Mouse (Mus musculus) skeletal muscle tissue, adult 2 months (tissue): ENCODE data around the gene Stk35.
"Not testable (repeated sequence)": the region's sequence is repeated elsewhere in the genome, so short reads cannot be mapped to it uniquely, and the experiment has no call there.

Experiments used
- DNase-seq: peaks from one replicate; pipeline ENCODE4 v3.0.0-alpha.2; 2012; ENCODE audit warnings: low read depth, low spot score

Stk35 gene

DNA sequence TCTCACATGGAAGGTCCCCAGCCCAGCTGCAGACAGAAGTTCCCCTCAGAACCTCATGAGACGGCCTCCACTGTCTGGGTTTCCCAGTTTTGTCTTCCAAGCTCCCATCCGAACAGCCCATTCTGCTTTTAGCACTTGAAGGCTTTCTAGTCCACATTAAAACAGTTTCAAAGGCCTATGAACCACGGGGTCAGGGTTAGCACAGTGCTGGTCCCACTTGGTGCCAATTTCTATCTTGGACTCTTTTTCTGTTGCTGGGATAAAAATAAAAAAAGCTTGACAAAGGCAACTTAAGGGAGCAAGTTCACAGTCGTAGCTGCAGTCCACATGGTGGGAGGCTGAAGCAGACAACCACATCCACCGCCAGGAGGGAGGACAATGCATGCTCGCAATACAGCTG lies 34.6 kb downstream of the Stk35 start:
- DNase-seq = no peak

- DNase-seq = no peak
Measured at GRCm38 (mm10) chr2:129836921-129837320, 36.6 kb downstream of the Stk35 start.

- no peak for DNase-seq
Measured at GRCm38 (mm10) chr2:129838321-129838720, 38.0 kb downstream of the Stk35 start.

DNA sequence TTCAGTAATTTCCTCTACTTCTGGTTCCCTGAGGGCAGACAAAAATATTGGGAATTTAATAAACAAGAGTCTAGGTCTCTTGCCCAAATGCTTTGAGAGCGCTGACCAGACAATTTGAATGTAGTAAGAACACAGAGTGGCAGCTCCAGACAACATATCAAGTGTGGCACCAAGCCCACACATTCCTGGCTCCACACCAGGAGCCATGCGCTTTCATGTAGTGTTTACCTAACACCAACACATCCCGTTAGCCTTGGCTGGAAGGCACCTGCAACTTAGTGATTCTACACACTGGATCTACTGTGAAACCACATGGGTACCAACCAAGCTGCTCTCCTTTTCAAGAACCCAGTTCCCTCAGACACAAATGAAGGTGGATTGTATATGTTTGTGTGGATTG lies 45.5 kb downstream of the Stk35 start:
- no peak for DNase-seq

GRCm38 (mm10) chr2:129846501-129846900 lies 46.2 kb downstream of the Stk35 start:
- no peak for DNase-seq

- not testable (repeated sequence) for DNase-seq
Measured at GRCm38 (mm10) chr2:129849078-129849477, 48.8 kb downstream of the Stk35 start.

DNA sequence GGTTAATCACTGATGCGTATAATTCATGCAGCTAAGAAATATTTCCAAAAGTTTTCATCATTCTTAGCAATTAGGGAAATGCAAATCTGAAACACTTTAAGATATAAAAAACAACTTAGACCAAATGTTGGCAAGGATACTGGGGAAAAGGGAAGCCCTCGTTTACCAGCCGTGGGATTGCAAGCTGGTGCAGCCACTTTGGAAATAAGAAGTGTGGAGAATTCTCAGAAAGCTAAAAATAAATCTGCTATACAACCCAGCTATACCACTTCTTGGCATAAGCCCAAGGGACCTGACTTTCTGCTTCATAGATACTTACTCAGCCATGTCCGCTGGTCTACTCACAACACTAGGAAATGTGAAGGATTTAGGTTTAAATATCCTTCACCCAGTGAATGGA lies 51.2 kb downstream of the Stk35 start:
- DNase-seq = no peak

DNA sequence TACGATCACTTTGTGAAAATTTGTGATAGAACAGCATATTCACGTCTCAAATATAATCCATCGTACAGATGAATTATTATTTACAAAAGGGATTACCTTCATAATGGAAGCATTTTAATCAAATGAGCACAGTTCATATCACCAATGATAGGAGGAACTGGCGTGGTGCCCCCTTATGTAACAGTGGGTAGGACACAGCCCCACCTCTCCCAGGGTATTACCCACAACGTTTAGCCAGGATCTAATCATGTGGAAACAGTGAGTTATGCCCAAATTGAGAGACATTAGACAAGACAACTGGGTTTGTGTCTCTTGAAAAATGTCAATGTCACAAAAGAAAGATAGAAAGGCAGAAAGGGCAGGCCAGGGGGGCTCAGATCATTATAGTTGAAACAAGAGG lies 62.9 kb downstream of the Stk35 start:
- no peak for DNase-seq

- peak; percentile 61 for DNase-seq
Measured at GRCm38 (mm10) chr2:129864958-129865357, 64.6 kb downstream of the Stk35 start.

GRCm38 (mm10) chr2:129869151-129869550 lies 68.8 kb downstream of the Stk35 start:
- no peak for DNase-seq

GRCm38 (mm10) chr2:129871246-129871645 lies 70.9 kb downstream of the Stk35 start:
- no peak for DNase-seq

DNA sequence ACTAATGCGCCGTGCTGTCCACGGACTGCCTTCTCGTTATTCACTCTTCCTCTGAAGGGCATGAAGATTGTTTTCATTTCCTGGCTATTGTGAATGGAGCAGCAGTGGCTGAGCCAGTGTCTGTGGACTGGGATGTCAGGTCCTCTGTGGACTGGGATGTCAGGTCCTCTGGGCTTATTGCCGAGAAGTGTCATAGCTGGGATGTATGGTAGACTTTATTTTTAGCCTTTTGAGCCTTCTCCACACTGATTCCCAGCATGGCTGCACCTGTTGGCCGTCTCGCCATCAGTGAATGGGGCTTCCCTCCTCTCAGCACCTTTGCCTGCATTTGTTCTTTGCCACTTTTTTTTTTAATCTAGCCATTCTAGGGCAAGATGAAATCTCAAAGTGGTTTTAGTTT lies 71.8 kb downstream of the Stk35 start:
- no peak for DNase-seq

DNA sequence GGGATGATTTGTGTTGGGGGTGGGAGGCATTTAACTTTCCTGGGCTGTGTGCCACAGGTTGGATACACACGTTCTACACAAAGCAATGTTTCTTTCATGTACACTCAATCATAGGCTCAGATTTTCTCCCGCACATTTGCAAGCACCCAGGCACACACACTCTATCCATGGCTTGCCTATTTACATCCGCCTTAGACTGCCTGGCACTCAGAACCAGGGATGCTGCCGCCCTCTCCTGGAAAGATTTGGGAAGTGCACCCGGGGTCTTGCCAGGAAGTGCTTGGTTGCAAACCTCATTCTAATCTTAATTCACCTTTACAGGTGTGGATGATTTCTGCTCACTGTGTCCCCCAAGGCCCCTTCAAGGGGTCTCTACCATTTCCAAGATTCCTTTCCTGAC lies 73.2 kb downstream of the Stk35 start:
- DNase-seq = peak; percentile 40

GRCm38 (mm10) chr2:129874084-129874483 lies 73.8 kb downstream of the Stk35 start:
- DNase-seq = no peak

GRCm38 (mm10) chr2:129874509-129875095 lies 74.3 kb downstream of the Stk35 start:
- no peak for DNase-seq

GRCm38 (mm10) chr2:129876935-129877334 lies 76.6 kb downstream of the Stk35 start:
- DNase-seq = no peak

- DNase-seq = peak; percentile 5
Measured at GRCm38 (mm10) chr2:129879817-129880216, 79.5 kb downstream of the Stk35 start.

- DNase-seq = no peak
Measured at GRCm38 (mm10) chr2:129880226-129880625, 79.9 kb downstream of the Stk35 start.

DNA sequence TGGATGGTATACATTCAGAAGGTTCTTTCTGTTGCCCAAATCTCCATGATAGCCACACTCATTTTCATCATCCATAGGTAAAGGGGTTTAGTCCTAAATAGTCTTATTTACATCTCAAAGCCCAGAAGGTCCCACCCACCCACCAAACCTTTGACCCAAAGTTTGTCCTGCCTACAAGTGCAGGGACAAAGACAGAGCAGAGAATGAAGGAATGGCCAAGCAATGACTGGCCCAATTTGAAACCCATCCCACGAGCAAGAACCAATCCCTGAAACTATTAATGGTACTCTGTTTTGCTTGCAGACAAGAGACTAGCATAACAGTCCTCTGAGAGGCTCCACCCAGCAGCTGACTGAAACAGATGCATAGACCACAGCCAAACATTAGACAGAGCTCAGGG lies 81.6 kb downstream of the Stk35 start:
- no peak for DNase-seq
